Mouse (Mus musculus) stomach, adult 2 months (tissue): ENCODE measurements around the gene Oxct2a. TPM values are rescaled to one million over a fixed set of nuclear protein-coding genes. Genes with fewer than 3 reads are reported as not detected.

Experiments
- polyA plus RNA-seq: library from polyadenylated mRNA; depleted of rRNA; stranded (reverse); fragments of >200 nt; gene quantifications from 2 replicates; pipeline ENCODE4 v1.2.3, GENCODE M21; 2012; rRNA removed

The Oxct2a gene
- polyA plus RNA-seq = not detected in 2 replicates

GRCm38 (mm10) chr4:123323534-123323933 is at the start of gene Oxct2a:
Gene Oxct2a, minus strand, starts transcription at chr4:123323634.

GRCm38 (mm10) chr4:123342642-123343470 is 19.4 kb upstream of the Oxct2a start, which contains the start of gene Bmp8a:
Gene Bmp8a, minus strand, starts transcription at chr4:123343252.

Other genes starting within 250 kb of the Oxct2a start
- gene Bmp8b, start 218.5 kb downstream of the Oxct2a start, polyA plus RNA-seq = 0.06 and 0.12 TPM in 2 replicates
- gene Oxct2b, start 207.4 kb downstream of the Oxct2a start, polyA plus RNA-seq = not detected in 2 replicates
- gene Ppie, start 183.7 kb downstream of the Oxct2a start, polyA plus RNA-seq = 5.5 and 6.8 TPM in 2 replicates
- 0.16 and 0.41 TPM in 2 replicates for gene Hpcal4, start 140.4 kb downstream of the Oxct2a start, polyA plus RNA-seq
- 0.14 TPM in 1 of 2 replicates, not detected in the other for gene Nt5c1a, start 122.1 kb downstream of the Oxct2a start, polyA plus RNA-seq
- gene Heyl, start 90.1 kb downstream of the Oxct2a start, polyA plus RNA-seq = 1.6 and 1.7 TPM in 2 replicates
- 83.4 and 123 TPM in 2 replicates for gene Pabpc4, start 61.3 kb downstream of the Oxct2a start, polyA plus RNA-seq
- gene Bmp8a, start 19.6 kb upstream of the Oxct2a start, polyA plus RNA-seq = 0.81 and 2.5 TPM in 2 replicates